Mouse (Mus musculus) naive thymus-derived CD4-positive, alpha-beta T cell, adult 2 months (primary cell): ENCODE results near the gene Phxr2.

Source experiments
- DNase-seq: peaks from one replicate; pipeline ENCODE4 v3.0.0-alpha.2; 2011; ENCODE audit warnings: low read depth

Gene Phxr2

GRCm38 (mm10) chr10:99095114-99095513 is 31.0 kb downstream of the Phxr2 start:
- DNase-seq, result no peak

DNA sequence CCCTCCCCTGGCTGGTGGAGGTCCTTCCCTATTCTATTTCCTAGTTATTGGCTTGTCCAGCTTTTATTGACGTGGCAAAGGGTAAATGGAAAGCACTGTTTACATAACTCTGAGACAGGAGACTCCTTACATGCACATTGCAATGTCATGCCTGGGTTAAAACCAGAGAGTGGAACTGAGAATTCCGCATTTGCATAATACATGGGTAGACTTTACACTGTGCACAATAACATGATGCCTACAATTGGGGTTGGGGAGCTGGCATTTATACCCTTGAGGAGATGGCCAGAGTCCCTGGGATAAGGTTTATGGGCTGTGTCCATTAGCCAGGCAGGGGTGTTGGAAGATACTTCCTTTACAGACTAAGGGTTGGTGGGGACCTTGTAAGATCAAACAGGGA is 32.8 kb downstream of the Phxr2 start:
- no peak for DNase-seq

DNA sequence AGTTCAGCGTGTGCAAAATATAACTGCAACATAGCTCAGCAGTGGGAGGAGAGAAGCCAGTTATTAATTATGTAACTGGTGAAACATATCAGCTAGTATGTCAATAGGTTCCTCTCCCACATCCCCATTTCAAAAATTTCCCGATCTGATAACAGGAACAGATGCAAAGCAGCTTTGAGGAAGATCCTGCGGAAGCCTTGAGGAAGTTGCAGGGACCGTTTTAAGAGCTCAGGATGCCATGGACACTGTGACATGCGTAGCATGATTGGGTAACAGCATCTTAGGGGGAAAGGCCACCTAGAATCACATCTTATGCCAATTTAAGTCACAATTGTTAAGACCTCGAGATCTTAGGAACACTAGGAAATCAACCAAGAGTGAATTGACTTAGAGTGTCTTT is 36.2 kb downstream of the Phxr2 start:
- DNase-seq, result no peak

DNA sequence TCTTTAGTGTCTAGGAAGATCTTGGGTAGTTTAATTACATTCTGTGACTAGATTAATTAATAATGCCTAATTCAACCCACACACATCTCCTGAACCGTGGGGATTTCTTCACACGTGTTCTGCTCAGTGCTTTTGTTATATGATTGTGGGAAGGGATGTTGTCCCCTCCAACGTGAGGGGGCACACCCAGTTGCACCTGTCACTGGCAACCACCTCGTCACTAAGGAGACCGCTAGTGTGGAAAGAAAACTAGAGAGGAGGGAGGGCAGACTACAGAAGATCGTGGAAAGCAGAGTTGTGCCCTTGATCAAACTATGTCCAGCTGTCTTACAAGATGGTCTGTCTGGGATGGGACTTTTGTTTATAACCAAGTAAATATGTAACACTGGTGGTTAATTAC is 40.1 kb downstream of the Phxr2 start:
- no peak for DNase-seq

DNA sequence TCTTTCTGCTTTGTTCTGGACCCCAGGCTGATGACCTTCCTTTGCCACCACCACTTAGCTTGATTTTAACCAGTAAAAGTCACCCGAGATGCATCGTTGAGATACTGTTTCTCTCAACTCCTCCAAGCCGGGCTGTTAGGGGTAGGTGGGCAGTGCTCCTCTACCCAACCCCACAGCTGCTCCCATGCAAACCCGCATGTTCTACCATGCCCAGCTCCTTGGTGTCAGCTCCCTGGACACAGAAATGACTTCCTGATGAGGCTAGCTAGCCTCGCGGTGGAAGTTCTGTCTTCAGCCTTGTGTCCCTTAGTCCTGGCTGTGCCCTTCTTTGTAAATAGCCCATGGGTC is 40.9 kb downstream of the Phxr2 start:
- DNase-seq, result no peak

DNA sequence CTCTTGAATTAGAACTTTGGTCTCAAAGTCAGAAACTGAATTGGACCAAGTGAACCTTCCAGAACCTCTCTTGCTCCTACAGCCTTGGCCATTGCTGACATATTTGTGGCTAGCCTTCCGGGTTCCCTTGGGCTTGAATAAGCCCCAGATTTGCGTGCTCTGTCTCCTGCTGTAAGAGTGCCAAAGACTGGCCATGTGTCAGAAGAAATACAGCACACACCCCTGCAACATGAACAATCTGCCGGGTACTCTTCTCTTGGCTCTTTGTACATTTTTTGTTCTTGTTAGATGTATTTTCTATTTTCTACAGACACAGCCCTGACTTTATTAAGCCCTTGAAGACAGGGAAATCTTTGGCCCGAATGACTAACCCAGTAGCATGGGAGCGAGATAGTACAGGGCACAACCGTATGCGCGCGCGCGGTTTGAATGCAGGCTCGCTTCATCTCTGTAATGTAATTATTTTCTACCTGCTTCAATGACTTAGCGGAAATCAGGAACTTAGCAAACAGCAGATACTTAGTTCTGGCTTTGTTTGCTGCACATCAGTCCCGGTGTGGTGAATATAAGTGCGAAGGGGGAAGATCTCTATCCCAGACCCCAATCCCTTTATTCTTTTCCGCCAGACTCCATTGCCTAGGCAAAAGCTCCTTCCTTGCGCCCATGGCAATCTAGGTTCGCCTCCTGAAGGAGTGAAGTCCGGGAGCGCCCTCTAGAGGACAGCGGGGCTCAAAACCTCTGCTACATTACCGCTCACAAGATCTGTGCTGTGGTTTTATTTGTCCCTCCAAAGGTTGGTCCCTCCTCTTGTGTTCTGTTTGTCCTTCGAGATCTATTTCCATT is 41.5 kb downstream of the Phxr2 start:
- peak; percentile 86 for DNase-seq

GRCm38 (mm10) chr10:99083431-99084003 is 42.6 kb downstream of the Phxr2 start:
- no peak for DNase-seq

DNA sequence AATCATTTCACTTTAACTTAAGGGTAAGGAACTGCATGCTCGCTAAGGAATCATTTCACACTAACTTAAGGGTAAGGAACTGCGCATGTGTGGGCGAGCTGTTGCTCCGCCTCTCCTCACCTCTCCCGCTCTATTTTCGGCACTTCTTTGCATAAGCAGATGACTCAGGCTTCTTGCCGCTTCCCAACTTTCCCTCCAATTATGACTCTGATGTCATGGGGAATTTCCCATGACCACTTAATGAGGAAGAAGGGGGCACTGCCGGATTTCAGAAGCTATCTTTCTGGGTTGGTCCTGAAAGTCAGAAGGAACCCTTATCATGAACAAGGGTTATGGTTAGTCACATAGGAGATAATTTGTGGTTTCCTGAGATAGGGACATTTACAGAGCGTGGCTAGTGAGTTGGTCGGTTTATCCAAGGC is 44.5 kb downstream of the Phxr2 start:
- no peak for DNase-seq

DNA sequence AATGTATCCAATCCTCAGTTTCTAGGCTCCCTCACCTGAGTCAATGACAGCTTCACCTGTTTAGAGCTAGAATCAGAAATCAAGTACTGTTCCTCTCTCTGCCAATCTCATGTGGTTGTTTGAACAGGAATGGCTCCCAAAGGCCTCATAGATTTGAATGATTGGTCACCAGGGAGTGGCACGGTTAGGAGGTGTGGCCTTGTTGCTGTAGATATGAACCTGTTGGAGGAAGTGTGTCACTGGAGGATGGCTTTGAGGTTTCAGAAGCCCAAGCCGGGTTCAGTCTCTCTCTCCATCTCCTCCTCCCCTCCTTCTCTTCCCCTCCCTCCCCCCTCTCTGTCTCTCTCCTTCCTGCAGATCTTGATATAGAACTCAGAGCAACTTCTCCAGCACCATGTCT is 47.5 kb downstream of the Phxr2 start:
- no peak for DNase-seq

DNA sequence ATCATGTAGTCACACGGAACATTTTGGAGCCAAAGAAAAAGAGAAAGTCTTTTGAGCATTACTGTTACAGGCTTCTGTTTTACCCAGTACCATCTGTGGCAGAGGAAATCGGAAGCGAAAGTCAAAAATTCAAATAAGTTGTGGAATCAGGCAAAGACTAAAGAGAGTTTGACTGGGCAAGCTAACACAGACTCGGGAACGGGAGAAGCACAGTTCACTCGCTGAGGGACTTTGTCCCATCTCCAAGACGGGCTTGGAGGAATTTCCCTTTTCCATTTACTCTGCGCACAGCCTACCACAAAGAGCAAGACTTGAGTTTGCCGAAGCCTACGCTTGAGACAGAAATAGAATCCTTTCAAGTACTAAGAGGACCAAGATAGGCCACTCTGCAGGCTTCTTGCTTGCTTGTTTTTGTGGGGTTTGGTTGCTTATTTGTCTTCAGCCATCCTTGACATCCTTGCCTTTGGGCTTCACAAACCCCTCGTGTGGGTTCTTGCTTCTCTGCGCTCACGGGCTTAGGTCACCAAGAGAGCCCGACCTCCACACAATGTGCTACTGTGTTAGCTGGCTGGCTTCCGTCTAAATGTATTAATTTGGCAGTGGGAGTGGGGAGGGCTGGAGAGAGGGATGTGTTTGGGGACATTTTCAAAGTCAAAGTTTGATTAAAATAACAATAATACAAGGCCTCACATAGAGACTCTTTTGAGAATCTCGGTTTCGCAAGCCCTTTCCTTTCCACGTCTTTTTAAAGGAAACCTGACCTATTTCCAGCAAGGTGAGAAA is 49.8 kb downstream of the Phxr2 start:
- DNase-seq, result no peak
